Mouse (Mus musculus): Measurements from ENCODE around the gene Gng7.

The Gng7 gene

GRCm38 (mm10) chr10:81025639-81026275, 11.0 kb upstream of the Gng7 start, which contains the start of gene Diras1:
Gene Diras1, minus strand, starts transcription at chr10:81025662.
- DNase-seq (ENCODE audit: low spot score): no peak

- no peak for DNase-seq (ENCODE audit: low spot score)
Observed at GRCm38 (mm10) chr10:81025047-81025621, 10.4 kb upstream of the Gng7 start.

- no peak for DNase-seq (ENCODE audit: low spot score)
Observed at GRCm38 (mm10) chr10:81024346-81024937, 9.7 kb upstream of the Gng7 start.

- DNase-seq (ENCODE audit: low spot score): no peak
Observed at GRCm38 (mm10) chr10:81022744-81023143, 8.0 kb upstream of the Gng7 start.

- DNase-seq (ENCODE audit: low spot score): no peak
Observed at GRCm38 (mm10) chr10:81021547-81022110, 6.9 kb upstream of the Gng7 start.

GRCm38 (mm10) chr10:81020207-81020606, 5.5 kb upstream of the Gng7 start:
- no peak for DNase-seq (ENCODE audit: low spot score)

GRCm38 (mm10) chr10:81019687-81020086, 4.9 kb upstream of the Gng7 start:
- DNase-seq (ENCODE audit: low spot score): no peak

- no peak for DNase-seq (ENCODE audit: low spot score)
Observed at GRCm38 (mm10) chr10:81018326-81018725, 3.6 kb upstream of the Gng7 start.

GRCm38 (mm10) chr10:81016645-81017044, 1.9 kb upstream of the Gng7 start:
- no peak for DNase-seq (ENCODE audit: low spot score)

GRCm38 (mm10) chr10:81015666-81016065, 921 bp upstream of the Gng7 start:
- no peak for DNase-seq (ENCODE audit: low spot score)

GRCm38 (mm10) chr10:81010851-81011250, 3.9 kb downstream of the Gng7 start:
- no peak for DNase-seq (ENCODE audit: low spot score)

- DNase-seq (ENCODE audit: low spot score): no peak
Observed at GRCm38 (mm10) chr10:81007240-81007639, 7.5 kb downstream of the Gng7 start.

GRCm38 (mm10) chr10:81006005-81006677, 8.6 kb downstream of the Gng7 start:
- no peak for DNase-seq (ENCODE audit: low spot score)

GRCm38 (mm10) chr10:81001161-81001560, 13.6 kb downstream of the Gng7 start:
- peak; percentile 73 for DNase-seq (ENCODE audit: low spot score)

- DNase-seq (ENCODE audit: low spot score): no peak
Observed at GRCm38 (mm10) chr10:81000197-81001062, 14.3 kb downstream of the Gng7 start.

- DNase-seq (ENCODE audit: low spot score): peak; percentile 86
Observed at GRCm38 (mm10) chr10:80999362-81000196, 15.2 kb downstream of the Gng7 start.

GRCm38 (mm10) chr10:80998778-80999177, 16.0 kb downstream of the Gng7 start:
- no peak for DNase-seq (ENCODE audit: low spot score)

- DNase-seq (ENCODE audit: low spot score): no peak
Observed at GRCm38 (mm10) chr10:80998021-80998420, 16.7 kb downstream of the Gng7 start.

GRCm38 (mm10) chr10:80997332-80997731, 17.4 kb downstream of the Gng7 start:
- DNase-seq (ENCODE audit: low spot score): no peak

- no peak for DNase-seq (ENCODE audit: low spot score)
Observed at GRCm38 (mm10) chr10:80996501-80996900, 18.2 kb downstream of the Gng7 start.
